Mouse (Mus musculus) urinary bladder, postnatal 14 days (tissue): ENCODE measurements around the gene Golga3.

ENCODE experiments used
- DNase-seq: peaks from one replicate; pipeline ENCODE4 v3.0.0; 2021; ENCODE audit warnings: low spot score

The Golga3 gene

GRCm38 (mm10) chr5:110176362-110177020, at the start of gene Golga3:
Golga3 (plus strand) TSS chr5:110176701.
- peak; percentile 93 for DNase-seq

GRCm38 (mm10) chr5:110135293-110136086, 41.0 kb upstream of the Golga3 start, which contains the start of gene Chfr:
Chfr (plus strand) TSS chr5:110135842.
- DNase-seq = peak; percentile 99

GRCm38 (mm10) chr5:110136087-110136464, 40.4 kb upstream of the Golga3 start:
- no peak for DNase-seq

- no peak for DNase-seq
Measured at GRCm38 (mm10) chr5:110137816-110138215, 38.7 kb upstream of the Golga3 start.

GRCm38 (mm10) chr5:110139325-110139724, 37.2 kb upstream of the Golga3 start:
- DNase-seq = no peak

GRCm38 (mm10) chr5:110140424-110140823, 36.1 kb upstream of the Golga3 start:
- DNase-seq = no peak

- DNase-seq = no peak
Measured at GRCm38 (mm10) chr5:110142309-110142708, 34.2 kb upstream of the Golga3 start.

GRCm38 (mm10) chr5:110143007-110143406, 33.5 kb upstream of the Golga3 start:
- DNase-seq = no peak

- DNase-seq = no peak
Measured at GRCm38 (mm10) chr5:110169374-110169773, 7.1 kb upstream of the Golga3 start.

GRCm38 (mm10) chr5:110177021-110177420, 520 bp downstream of the Golga3 start:
- DNase-seq = no peak

- DNase-seq = no peak
Measured at GRCm38 (mm10) chr5:110178628-110179027, 2.1 kb downstream of the Golga3 start.

GRCm38 (mm10) chr5:110181716-110182115, 5.2 kb downstream of the Golga3 start:
- DNase-seq = no peak

- no peak for DNase-seq
Measured at GRCm38 (mm10) chr5:110203164-110203895, 26.8 kb downstream of the Golga3 start.

GRCm38 (mm10) chr5:110204777-110205176, 28.3 kb downstream of the Golga3 start:
- DNase-seq = no peak

GRCm38 (mm10) chr5:110211312-110211711, 34.8 kb downstream of the Golga3 start:
- DNase-seq = no peak

GRCm38 (mm10) chr5:110216780-110217179, 40.3 kb downstream of the Golga3 start:
- DNase-seq = no peak

GRCm38 (mm10) chr5:110220331-110220730, 43.8 kb downstream of the Golga3 start:
- no peak for DNase-seq

- DNase-seq = no peak
Measured at GRCm38 (mm10) chr5:110222757-110223156, 46.3 kb downstream of the Golga3 start.

GRCm38 (mm10) chr5:110225056-110225455, 48.6 kb downstream of the Golga3 start:
- no peak for DNase-seq

GRCm38 (mm10) chr5:110227336-110227883, 50.9 kb downstream of the Golga3 start:
- DNase-seq = no peak

GRCm38 (mm10) chr5:110230401-110230779, 53.9 kb downstream of the Golga3 start:
- no peak for DNase-seq

- DNase-seq = peak; percentile 93
Measured at GRCm38 (mm10) chr5:110230780-110231461, 54.4 kb downstream of the Golga3 start, which contains the start of gene Ankle2. Ankle2 (plus strand) TSS chr5:110231004.
